Mouse (Mus musculus) gastrocnemius, postnatal 10 days (tissue): ENCODE measurements around the gene Plscr2. TPM values are rescaled to one million over a fixed set of nuclear protein-coding genes. Genes with fewer than 3 reads are reported as not detected.

Source experiments
- microRNA-seq, 2 experiments: library from miRNA; unstranded; fragments of <30 nt; microRNA quantifications; one replicate each; pipeline ENCODE4 v1.2.0; 2021
- total RNA-seq, 2 experiments: library from RNA; stranded (reverse); gene quantifications; 2 replicates each; pipeline ENCODE4 v1.2.3; 2021

The Plscr2 gene
- total RNA-seq, 2 experiments from 2014 or later, result 1.4 to 1.5 TPM

Small RNAs within 50 kb of the gene (microRNA-seq; reads per million reads assigned to microRNA genes)
- gene Mir6386, result 0 reads per million in 2 experiments

Other genes with a start within 250 kb of the Plscr2 start
- not detected for gene Plscr5, start 82.7 kb upstream of the Plscr2 start, total RNA-seq
- gene Plscr1, start 25.9 kb upstream of the Plscr2 start, total RNA-seq, result 1 to 10 TPM; 1.7 to 2.6 TPM
- not detected for gene 1700057G04Rik, start 33.8 kb downstream of the Plscr2 start, total RNA-seq
- 1 to 10 TPM; 5.3 to 6.5 TPM for gene Plscr4, start 181.8 kb downstream of the Plscr2 start, total RNA-seq